Mouse (Mus musculus): ENCODE results near the gene Fkbp2.

DNA sequence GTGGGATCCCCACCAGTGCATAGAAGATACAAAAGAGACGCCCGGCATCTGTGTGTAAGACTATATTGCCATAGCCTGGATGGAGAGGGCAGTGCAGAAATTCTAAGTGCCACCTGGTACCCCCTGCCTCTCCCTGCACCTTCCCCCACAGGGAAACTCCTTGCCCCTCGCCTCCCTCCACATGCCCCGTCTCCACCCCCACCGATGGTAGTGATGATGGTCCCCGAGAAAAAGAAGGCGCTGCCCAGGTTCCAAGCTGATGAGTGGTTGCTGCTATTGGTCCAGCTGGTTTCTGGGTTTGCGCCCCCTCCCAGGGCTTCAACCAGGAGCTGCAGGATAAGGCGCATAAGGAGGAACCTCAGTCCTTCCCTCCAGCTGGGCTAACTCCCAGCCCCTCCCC is 52.2 kb downstream of the Fkbp2 start:
- TF ChIP-seq CTCF (IDR thresholded peaks at IDR 0.05; ENCODE audit: low read depth) (no peak), EP300 (optimal IDR thresholded peaks at IDR 0.05) (no peak)
